Mouse (Mus musculus): ENCODE results near the gene Sprn.

Gene Sprn

DNA sequence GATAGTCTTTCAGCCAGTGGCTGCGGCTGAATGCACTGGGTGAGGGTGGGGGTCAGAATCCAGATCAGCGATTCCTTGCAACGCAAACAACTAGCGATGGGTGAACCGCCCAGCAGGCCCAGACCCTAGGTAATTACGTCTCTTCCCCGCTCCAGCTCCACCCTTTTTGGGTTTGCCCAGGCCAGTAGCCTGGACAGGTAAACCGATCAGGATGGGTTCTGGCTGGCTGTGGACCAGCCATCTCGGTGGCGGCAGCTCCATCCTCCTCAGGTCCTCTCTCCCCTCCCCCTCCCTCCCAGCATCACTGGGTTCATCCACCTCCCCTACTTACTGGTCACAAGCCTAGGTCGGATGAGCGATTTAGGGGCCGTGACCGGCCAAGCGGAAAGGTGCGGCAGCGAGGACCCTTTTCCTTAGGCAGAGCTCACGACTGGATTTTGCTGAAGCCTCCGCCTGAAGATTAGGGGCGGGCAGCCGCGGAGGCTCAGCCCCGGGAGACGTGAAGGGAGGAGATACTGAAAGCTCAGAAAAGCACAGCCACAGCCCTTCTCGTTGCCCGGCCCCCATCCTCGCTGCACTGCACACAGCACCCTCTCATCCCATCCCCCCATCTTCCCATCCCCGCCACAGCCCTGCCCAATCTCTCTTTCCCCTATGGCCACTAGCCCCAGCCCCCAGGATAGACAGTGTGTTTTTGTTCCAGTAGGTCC is at the start of gene Sprn:
Sprn (minus strand) TSS at position 660 of the 710 bp plus-strand sequence.
- no peak for DNase-seq

DNA sequence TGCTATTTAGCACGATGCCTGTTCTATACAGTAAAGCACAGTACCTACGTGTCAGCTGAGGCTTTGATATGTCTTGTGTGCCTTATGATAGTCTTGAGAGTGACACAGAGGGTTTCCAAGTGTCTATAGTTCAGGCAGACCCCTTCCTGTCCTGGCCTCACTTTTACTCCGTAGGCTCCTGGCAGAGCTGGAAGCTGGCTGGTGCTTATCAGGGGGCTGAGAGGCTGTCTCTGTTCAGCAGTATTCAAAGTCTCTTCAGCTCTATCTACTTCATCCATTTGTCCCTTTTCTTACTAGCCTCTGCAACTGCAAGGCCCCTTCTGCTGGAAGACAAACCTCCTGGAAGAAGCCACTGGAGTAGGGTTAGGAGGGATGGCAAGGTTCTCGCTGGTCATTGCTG is 46.4 kb upstream of the Sprn start:
- DNase-seq, result no peak

- no peak for DNase-seq
Observed at GRCm38 (mm10) chr7:140196002-140196401, 41.3 kb upstream of the Sprn start.

DNA sequence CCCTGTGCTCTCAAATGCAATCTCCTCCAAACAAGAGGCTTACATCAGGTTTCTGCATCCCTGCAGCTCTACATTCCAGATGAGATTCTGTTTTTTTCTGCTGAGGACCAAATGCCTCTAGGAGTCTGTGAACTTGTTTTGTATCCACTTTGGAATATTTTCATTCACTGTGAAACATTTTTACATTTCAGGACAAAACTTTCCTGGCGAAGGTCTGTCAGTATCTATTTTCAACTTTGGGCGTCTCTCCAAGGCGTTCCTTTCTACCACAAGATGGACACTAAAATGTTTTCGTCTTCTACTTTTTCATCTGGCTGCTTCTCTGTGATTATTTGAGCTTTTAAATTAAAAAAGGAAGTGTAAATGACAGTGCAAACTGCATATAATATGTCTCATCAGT is 39.4 kb upstream of the Sprn start:
- DNase-seq, result no peak

GRCm38 (mm10) chr7:140192851-140193250 is 38.2 kb upstream of the Sprn start:
- peak in 1 of 2 experiments; percentile 7 for DNase-seq

- DNase-seq, result no peak
Observed at GRCm38 (mm10) chr7:140192445-140192844, 37.8 kb upstream of the Sprn start.

- DNase-seq, result no peak
Observed at GRCm38 (mm10) chr7:140190435-140190834, 35.8 kb upstream of the Sprn start.

- DNase-seq, result no peak
Observed at GRCm38 (mm10) chr7:140188391-140189328, 34.0 kb upstream of the Sprn start.

GRCm38 (mm10) chr7:140187721-140188390 is 33.2 kb upstream of the Sprn start:
- DNase-seq, result no peak

DNA sequence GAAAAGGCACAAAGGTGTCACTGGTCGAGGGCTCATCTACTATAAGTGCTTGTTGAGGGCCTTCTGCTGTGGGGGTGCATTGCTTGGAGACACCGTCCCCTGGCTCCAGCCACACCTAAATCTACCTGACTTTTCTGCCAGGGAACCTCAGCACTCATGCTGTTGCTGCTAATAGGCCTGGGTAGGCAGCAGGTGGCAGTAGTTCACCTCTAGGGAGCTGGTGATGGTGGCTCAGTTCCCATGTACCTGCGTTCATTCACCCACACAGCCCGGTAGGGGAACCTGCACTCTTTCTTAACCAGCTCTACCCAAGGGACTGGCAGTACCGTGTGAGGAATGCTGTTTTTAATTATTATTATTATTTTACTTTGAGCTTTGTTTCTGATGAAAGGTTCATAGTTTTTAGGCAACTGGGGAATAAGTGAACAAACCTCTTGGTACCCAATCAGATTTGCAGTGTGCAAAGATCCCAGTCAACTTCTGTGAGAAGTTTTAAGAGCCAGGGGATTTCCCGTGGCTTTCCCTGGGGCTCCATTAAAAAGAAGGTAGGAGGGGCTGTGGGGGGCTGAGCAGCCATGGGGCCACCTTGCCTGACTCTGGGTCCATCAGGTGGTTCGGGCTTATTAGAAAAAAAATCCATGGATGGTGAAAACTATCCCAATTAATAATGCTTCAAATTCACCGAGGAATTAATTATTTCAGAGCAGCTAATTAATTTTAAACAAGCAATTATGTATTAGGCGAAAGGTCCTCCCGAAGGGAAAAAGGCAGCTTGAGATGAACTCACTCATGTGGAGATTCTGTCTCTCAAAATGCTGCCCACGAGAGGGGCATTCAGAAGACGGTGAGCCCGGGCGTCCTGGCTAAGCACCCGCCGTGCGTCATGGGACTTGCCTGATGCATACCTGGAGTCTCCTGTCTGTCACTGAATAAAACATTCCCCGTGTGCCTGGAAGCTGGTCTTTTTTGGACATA is 32.3 kb upstream of the Sprn start:
- DNase-seq, result peak; percentile 41 to 54

DNA sequence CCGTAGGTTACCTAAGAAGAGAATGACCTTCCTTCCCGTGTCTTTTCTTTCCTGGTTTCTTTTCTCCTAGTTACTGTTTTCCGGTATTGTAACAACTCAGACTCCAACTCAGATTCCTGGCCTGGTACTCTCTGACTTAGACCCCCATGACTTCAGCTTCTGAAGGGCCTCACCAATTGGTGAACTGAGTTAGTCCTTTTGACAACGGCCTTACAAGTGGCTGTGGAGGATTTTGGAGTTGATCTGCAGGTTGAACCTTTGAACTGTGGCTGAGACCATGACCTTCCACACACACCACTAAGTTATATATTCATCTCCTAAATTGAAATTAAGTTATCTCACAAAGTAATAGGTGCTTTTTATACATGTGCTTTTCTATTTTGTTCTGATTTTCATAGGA is 29.5 kb upstream of the Sprn start:
- DNase-seq, result no peak

- no peak for DNase-seq
Observed at GRCm38 (mm10) chr7:140180692-140181091, 26.0 kb upstream of the Sprn start.

DNA sequence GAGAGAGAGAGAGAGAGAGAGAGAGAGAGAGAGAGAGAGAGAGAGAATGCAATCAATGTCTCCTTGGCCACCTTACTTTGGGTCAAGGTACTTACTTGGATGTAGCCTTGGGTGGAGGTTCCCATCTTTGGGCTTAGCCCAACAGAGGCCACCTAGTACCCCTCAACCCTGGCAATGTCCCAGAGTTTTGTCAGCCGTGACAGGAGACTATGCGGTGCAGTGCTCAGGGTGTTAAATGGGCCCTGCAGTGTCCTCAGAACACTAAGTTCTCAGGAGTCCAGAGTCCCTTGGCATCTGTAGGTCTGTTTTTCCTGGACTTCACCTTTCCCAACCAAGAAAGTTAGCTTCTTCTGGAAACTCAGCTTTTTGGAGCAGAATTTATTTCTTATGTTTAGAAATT is 24.5 kb upstream of the Sprn start:
- DNase-seq, result no peak

- no peak for DNase-seq
Observed at GRCm38 (mm10) chr7:140172936-140173335, 18.3 kb upstream of the Sprn start, which contains the start of gene Olfr523. TSS of gene Olfr523 (plus strand) at chr7:140173217.

GRCm38 (mm10) chr7:140170863-140171262 is 16.2 kb upstream of the Sprn start:
- no peak for DNase-seq

GRCm38 (mm10) chr7:140169386-140169785 is 14.7 kb upstream of the Sprn start:
- DNase-seq, result no peak

DNA sequence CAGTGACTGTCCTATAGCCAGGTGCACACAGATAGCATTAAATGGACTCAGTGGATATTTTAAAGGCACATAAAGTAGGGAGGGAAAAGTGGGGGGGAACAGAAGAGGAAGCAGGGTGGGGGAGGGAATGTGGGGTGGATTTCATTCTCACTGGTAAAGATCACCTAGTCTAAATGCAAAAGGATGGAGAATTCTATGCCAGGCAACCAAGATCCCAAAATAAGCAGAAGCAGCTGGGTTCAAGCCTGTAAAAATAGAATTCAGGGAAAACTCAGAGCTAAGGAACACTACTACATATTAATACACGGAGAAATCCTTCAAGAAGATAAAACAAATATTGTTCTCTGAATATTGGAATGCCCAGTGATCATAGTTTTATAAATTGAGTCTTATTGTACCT is 13.3 kb upstream of the Sprn start:
- no peak for DNase-seq

- no peak for DNase-seq
Observed at GRCm38 (mm10) chr7:140164664-140165063, 10.0 kb upstream of the Sprn start, which contains the start of gene Olfr522. TSS of gene Olfr522 (minus strand) at chr7:140164764.

DNA sequence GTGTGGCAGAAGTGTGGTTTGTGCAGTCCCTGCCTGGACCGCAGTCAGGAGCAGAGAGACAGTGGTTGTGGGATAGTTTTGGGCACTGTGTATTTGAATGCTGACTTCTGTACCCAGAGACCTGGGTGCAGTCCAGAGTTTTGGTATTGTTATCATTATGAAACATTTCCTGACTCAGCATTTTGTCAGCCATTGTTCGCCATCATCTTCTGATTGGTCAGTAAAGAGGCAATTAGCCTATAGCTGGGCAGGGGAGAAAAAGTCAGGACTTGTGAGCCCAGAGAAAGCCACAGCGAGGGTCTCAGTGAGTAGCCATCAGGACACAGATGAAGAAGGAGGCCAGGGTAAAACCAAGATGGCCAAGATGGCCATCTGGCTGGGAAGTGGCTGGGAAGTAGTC is 5.7 kb upstream of the Sprn start:
- no peak for DNase-seq

GRCm38 (mm10) chr7:140153829-140154217 is 854 bp downstream of the Sprn start:
- no peak for DNase-seq

- DNase-seq, result no peak
Observed at GRCm38 (mm10) chr7:140153383-140153782, 1.3 kb downstream of the Sprn start.

DNA sequence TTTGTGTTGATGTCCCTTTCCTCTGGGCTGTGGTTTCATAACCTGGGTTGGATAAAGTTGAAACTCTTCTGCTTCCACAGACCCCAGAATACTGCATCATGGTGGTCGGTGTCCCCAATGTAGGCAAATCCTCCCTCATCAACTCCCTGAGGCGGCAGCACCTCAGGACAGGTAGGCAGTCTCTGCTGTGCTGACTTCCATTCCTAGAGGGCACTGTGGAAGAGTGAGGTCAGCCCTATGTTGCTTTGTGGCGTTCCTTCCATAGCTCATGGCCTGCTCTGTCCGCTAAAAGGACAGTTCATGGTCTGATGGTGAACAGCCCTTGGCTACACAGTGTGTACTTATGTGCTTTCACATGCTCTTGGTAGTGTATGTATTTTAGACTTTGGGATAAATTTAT is 10.1 kb downstream of the Sprn start:
- DNase-seq, result no peak
